Mouse (Mus musculus) kidney, embryonic 15.5 days (tissue): ENCODE measurements at regions not wholly inside any gene's neighbourhood (a gene's known extent, or its start where the extent isn't known, plus 50 kb on each side); places are given as distances from the start of the nearest gene placed in this dataset.

Experiments used
- ATAC-seq: fragments of 200-750 bp; cut with Nextera tagmentation; replicated peaks from 2 replicates; pipeline ENCODE4 v1.8.0; 2017; ENCODE audit warnings: moderate TSS enrichment; ENCODE audit not compliant: low FRiP score
- H3K27ac ChIP-seq: fragments of 300-500 bp; sonication (generic); 2 replicates; pipeline ENCODE4 v1.5.1; 2015; ENCODE audit warnings: mild to moderate bottlenecking, inconsistent platforms
- H3K27me3 ChIP-seq: fragments of 300-500 bp; sonication (generic); 2 replicates; pipeline ENCODE4 v1.6.1; 2015; ENCODE audit warnings: inconsistent platforms
- H3K36me3 ChIP-seq: fragments of 300-500 bp; sonication (generic); 2 replicates; pipeline ENCODE4 v1.6.1; 2015; ENCODE audit warnings: inconsistent platforms
- H3K4me1 ChIP-seq: fragments of 300-500 bp; sonication (generic); 2 replicates; pipeline ENCODE4 v1.6.1; 2015; ENCODE audit warnings: inconsistent platforms
- H3K4me2 ChIP-seq: fragments of 300-500 bp; sonication (generic); 2 replicates; pipeline ENCODE4 v1.6.1; 2015; ENCODE audit warnings: moderate library complexity, mild to moderate bottlenecking, inconsistent platforms
- H3K4me3 ChIP-seq: fragments of 300-500 bp; sonication (generic); replicated peaks from 2 replicates; pipeline ENCODE4 v1.5.1; 2015; ENCODE audit warnings: mild to moderate bottlenecking, inconsistent platforms
- H3K9ac ChIP-seq: fragments of 300-500 bp; sonication (generic); 2 replicates; pipeline ENCODE4 v1.6.1; 2015; ENCODE audit warnings: mild to moderate bottlenecking, inconsistent platforms
- H3K9me3 ChIP-seq: fragments of 300-500 bp; sonication (generic); replicated peaks from 2 replicates; pipeline ENCODE4 v1.6.1; 2016; ENCODE audit warnings: inconsistent platforms
- WGBS: fragments of 180-500 bp; shearing (Covaris S2); methylation state at CpG from one replicate; pipeline ENCODE4 v1.1.7; 2015; ENCODE audit warnings: mixed read lengths; 5-methylcytosine and 5-hydroxymethylcytosine counted together

GRCm38 (mm10) chr7:133286836-133287235 is 162.7 kb upstream of the Ctbp2 start:
- Histone ChIP-seq H3K4me2 (no peak overlapping the region), H3K4me1 (no peaks in the 10 kb centered on the region), H3K27me3 (no peaks in the 10 kb centered on the region), H3K9ac (no peak overlapping the region), H3K9me3 (no peaks in the 10 kb centered on the region), H3K36me3 (no peaks in the 10 kb centered on the region), H3K4me3 (no peak overlapping the region), H3K27ac (no peak overlapping the region)
- WGBS, result 90% methylated on average over 7 of the region's 7 CpGs
- no peak for ATAC-seq

GRCm38 (mm10) chr7:133286216-133286615 is 162.1 kb upstream of the Ctbp2 start:
- WGBS, result 84% methylated on average over 5 of the region's 5 CpGs
- ATAC-seq, result no peak
- Histone ChIP-seq H3K9me3 (no peaks in the 10 kb centered on the region), H3K27me3 (no peaks in the 10 kb centered on the region), H3K4me2 (no peak overlapping the region), H3K4me1 (no peaks in the 10 kb centered on the region), H3K27ac (no peak overlapping the region), H3K9ac (no peak overlapping the region), H3K4me3 (no peak overlapping the region), H3K36me3 (no peaks in the 10 kb centered on the region)

- Histone ChIP-seq H3K9me3 (no peaks in the 10 kb centered on the region), H3K4me3 (no peak overlapping the region), H3K27me3 (no peaks in the 10 kb centered on the region; the same call in 1 of the 2 replicates), H3K27ac (no peak overlapping the region), H3K36me3 (no peaks in the 10 kb centered on the region), H3K4me2 (no peak overlapping the region), H3K4me1 (0 out of 2 replicates have a peak, but pooled peaks cover 2% of the 10 kb centered on the region), H3K9ac (no peak overlapping the region)
- ATAC-seq, result no peak
- WGBS, result 52% methylated on average over 5 of the region's 5 CpGs
Measured at GRCm38 (mm10) chr7:133262161-133262560, 138.0 kb upstream of the Ctbp2 start.

- no peak overlapping the region for H3K4me2 ChIP-seq
- H3K27me3 ChIP-seq, result no peaks in the 10 kb centered on the region; the same call in 1 of the 2 replicates
- H3K27ac ChIP-seq, result no peak overlapping the region
- H3K4me3 ChIP-seq, result no peak overlapping the region
- H3K4me1 ChIP-seq, result 0 out of 2 replicates have a peak, but pooled peaks cover 2% of the 10 kb centered on the region
- H3K9me3 ChIP-seq, result no peaks in the 10 kb centered on the region
- no peaks in the 10 kb centered on the region for H3K36me3 ChIP-seq
- ATAC-seq, result no peak
- 86% methylated on average over 7 of the region's 7 CpGs for whole genome bisulfite sequencing
- no peak overlapping the region for H3K9ac ChIP-seq
Measured at GRCm38 (mm10) chr7:133259143-133259542, 135.0 kb upstream of the Ctbp2 start.

GRCm38 (mm10) chr7:133256831-133257230 is 132.7 kb upstream of the Ctbp2 start:
- 0 out of 2 replicates have a peak, but pooled peaks cover 2% of the 10 kb centered on the region for H3K4me1 ChIP-seq
- H3K9me3 ChIP-seq, result no peaks in the 10 kb centered on the region
- no peak for ATAC-seq
- H3K27me3 ChIP-seq, result no peaks in the 10 kb centered on the region; the same call in 1 of the 2 replicates
- no peak overlapping the region for H3K9ac ChIP-seq
- H3K36me3 ChIP-seq, result no peaks in the 10 kb centered on the region
- no peak overlapping the region for H3K4me2 ChIP-seq
- 78% methylated on average over 5 of the region's 5 CpGs for WGBS
- no peak overlapping the region for H3K4me3 ChIP-seq
- no peak overlapping the region for H3K27ac ChIP-seq

GRCm38 (mm10) chr7:133244601-133245000 is 120.4 kb upstream of the Ctbp2 start:
- Histone ChIP-seq H3K9ac (no peak overlapping the region), H3K27me3 (no peaks in the 10 kb centered on the region)
- no peak for ATAC-seq

GRCm38 (mm10) chr7:133234326-133234725 is 110.2 kb upstream of the Ctbp2 start:
- ATAC-seq, result no peak
- WGBS, result 87% methylated on average over 5 of the region's 5 CpGs
- no peaks in the 10 kb centered on the region for H3K4me1 ChIP-seq
- no peaks in the 10 kb centered on the region for H3K9me3 ChIP-seq
- H3K27me3 ChIP-seq, result no peaks in the 10 kb centered on the region
- no peak overlapping the region for H3K27ac ChIP-seq
- no peak overlapping the region for H3K4me2 ChIP-seq
- H3K4me3 ChIP-seq, result no peak overlapping the region
- H3K36me3 ChIP-seq, result no peaks in the 10 kb centered on the region
- H3K9ac ChIP-seq, result no peak overlapping the region

More at GRCm38 (mm10) chr7:133244601-133245000, 120.4 kb upstream of the Ctbp2 start:
- Histone ChIP-seq H3K36me3 (no peaks in the 10 kb centered on the region), H3K4me1 (peaks cover 5% of the 10 kb centered on the region), H3K9me3 (no peaks in the 10 kb centered on the region), H3K4me3 (no peak overlapping the region), H3K27ac (no peak overlapping the region), H3K4me2 (peak overlapping the region; percentile 51)
- 18% methylated on average over 11 of the region's 11 CpGs for WGBS

GRCm38 (mm10) chr7:133232889-133233441 is 108.8 kb upstream of the Ctbp2 start:
- Histone ChIP-seq H3K9ac (no peak overlapping the region), H3K4me3 (no peak overlapping the region), H3K27ac (no peak overlapping the region), H3K27me3 (no peaks in the 10 kb centered on the region), H3K36me3 (no peaks in the 10 kb centered on the region), H3K4me2 (no peak overlapping the region), H3K9me3 (no peaks in the 10 kb centered on the region), H3K4me1 (no peaks in the 10 kb centered on the region)
- no peak for ATAC-seq
- 93% methylated on average over 10 of the region's 10 CpGs for WGBS

GRCm38 (mm10) chr7:133230806-133231205 is 106.7 kb upstream of the Ctbp2 start:
- no peak for ATAC-seq
- no peak overlapping the region for H3K9ac ChIP-seq
- no peaks in the 10 kb centered on the region for H3K4me1 ChIP-seq
- no peaks in the 10 kb centered on the region for H3K36me3 ChIP-seq
- WGBS, result 61% methylated on average over 3 of the region's 3 CpGs
- no peaks in the 10 kb centered on the region for H3K9me3 ChIP-seq
- H3K4me3 ChIP-seq, result no peak overlapping the region
- no peaks in the 10 kb centered on the region for H3K27me3 ChIP-seq
- no peak overlapping the region for H3K4me2 ChIP-seq
- no peak overlapping the region for H3K27ac ChIP-seq

- Histone ChIP-seq H3K9ac (no peak overlapping the region), H3K4me1 (no peaks in the 10 kb centered on the region), H3K4me2 (no peak overlapping the region), H3K27me3 (no peaks in the 10 kb centered on the region), H3K9me3 (no peaks in the 10 kb centered on the region), H3K27ac (no peak overlapping the region), H3K4me3 (no peak overlapping the region), H3K36me3 (no peaks in the 10 kb centered on the region)
- no peak for ATAC-seq
- 89% methylated on average over 19 of the region's 19 CpGs for WGBS
Measured at GRCm38 (mm10) chr7:133223948-133224652, 99.9 kb upstream of the Ctbp2 start.

GRCm38 (mm10) chr7:133212328-133212727 is 88.2 kb upstream of the Ctbp2 start:
- H3K36me3 ChIP-seq, result no peaks in the 10 kb centered on the region
- H3K4me1 ChIP-seq, result no peaks in the 10 kb centered on the region
- H3K9ac ChIP-seq, result no peak overlapping the region
- H3K9me3 ChIP-seq, result no peaks in the 10 kb centered on the region
- H3K4me3 ChIP-seq, result no peak overlapping the region
- 0 out of 2 replicates have a peak, but pooled peaks cover 3% of the 10 kb centered on the region for H3K27me3 ChIP-seq
- no peak overlapping the region for H3K4me2 ChIP-seq
- WGBS, result 68% methylated on average over 4 of the region's 4 CpGs
- no peak overlapping the region for H3K27ac ChIP-seq
- ATAC-seq, result no peak

GRCm38 (mm10) chr7:133205704-133206103 is 81.5 kb upstream of the Ctbp2 start:
- H3K27me3 ChIP-seq, result 0 out of 2 replicates have a peak, but pooled peaks cover 5% of the 10 kb centered on the region
- no peak overlapping the region for H3K4me3 ChIP-seq
- WGBS, result 9% methylated on average over 7 of the region's 7 CpGs
- H3K36me3 ChIP-seq, result no peaks in the 10 kb centered on the region
- peaks cover 24% of the 10 kb centered on the region for H3K4me1 ChIP-seq
- H3K4me2 ChIP-seq, result 0 out of 2 replicates have a peak overlapping the region, but pooled peaks have one; percentile 1
- H3K27ac ChIP-seq, result no peak overlapping the region
- ATAC-seq, result no peak
- H3K9ac ChIP-seq, result no peak overlapping the region
- H3K9me3 ChIP-seq, result no peaks in the 10 kb centered on the region
